Mouse (Mus musculus) activated CD4-positive, CD25-positive, alpha-beta regulatory T cell, adult 4 months (primary cell): ENCODE measurements around the gene Olfr969. TPM values are rescaled to one million over a fixed set of nuclear protein-coding genes. Genes with fewer than 3 reads are reported as not detected.
"Not testable (repeated sequence)": the region's sequence is repeated elsewhere in the genome, so short reads cannot be mapped to it uniquely, and the experiment has no call there.

Experiments used
- ATAC-seq: one replicate; pipeline ENCODE4 v1.8.0; 2017
- polyA plus RNA-seq, 2 experiments: library from polyadenylated mRNA; unstranded; fragments of 100-300 nt; shearing (Covaris generic); gene quantifications; one replicate each; pipeline ENCODE4 v1.2.1; 2017

Gene Olfr969
- polyA plus RNA-seq: not detected

DNA sequence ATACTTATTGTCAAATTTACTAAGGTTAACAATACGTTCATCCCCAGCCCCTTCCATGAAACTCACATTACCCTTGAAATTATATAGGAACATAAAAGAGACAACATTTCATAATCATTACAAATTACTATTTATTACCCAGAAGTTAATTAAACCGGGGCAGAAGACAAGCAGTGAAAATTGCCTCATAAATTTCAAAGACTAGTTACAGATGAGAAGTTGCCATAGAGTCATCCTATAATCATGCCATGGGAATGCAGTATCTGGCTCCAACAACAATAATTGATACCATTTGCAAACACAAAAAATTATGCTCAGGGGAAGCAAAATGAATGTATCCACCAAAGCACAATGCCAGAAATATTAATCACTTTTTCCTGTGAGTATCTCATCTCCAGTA, at the start of gene Olfr969:
TSS of gene Olfr969 (plus strand) at position 388 of the 400 bp plus-strand sequence.
- no peak for ATAC-seq

DNA sequence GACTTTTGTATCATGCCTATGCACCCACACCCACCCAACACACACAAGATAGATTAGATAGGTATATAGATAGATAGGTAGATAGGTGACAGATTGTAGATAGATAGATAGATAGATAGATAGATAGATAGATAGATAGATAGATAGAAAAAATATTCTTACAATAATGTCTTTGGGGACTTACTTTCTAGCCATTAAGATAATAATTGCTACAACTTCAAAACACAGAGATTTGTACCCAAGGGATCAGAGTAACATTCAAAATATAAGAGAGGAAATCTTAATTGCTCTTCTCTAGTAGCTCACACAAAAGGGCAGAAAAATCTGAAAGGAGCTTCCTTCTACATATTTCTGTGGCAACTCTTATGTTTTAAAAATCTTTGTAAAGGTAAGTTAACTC, 44.8 kb upstream of the Olfr969 start, which contains the start of gene Olfr967:
TSS of gene Olfr967 (plus strand) at position 301 of the 400 bp plus-strand sequence.
- no peak for ATAC-seq

DNA sequence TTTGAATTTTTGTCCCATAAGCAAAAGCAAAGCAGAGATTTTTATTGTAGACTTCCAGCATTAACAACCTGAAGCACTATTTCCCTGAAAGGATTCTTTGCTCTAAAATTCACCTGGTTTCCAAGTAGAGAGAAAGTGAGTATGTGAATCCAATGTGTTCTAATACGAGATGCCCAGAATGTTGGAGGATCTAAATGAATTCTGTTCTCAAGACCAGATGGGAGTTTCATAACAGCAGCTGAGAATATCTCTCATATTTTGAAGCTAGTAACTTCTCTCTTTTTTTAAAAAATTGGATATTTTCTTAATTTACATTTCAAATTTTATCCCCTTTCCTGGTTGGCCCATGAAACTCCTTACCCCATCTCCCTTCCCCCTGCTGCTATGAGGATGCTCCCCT, 44.3 kb upstream of the Olfr969 start:
- ATAC-seq: no peak

DNA sequence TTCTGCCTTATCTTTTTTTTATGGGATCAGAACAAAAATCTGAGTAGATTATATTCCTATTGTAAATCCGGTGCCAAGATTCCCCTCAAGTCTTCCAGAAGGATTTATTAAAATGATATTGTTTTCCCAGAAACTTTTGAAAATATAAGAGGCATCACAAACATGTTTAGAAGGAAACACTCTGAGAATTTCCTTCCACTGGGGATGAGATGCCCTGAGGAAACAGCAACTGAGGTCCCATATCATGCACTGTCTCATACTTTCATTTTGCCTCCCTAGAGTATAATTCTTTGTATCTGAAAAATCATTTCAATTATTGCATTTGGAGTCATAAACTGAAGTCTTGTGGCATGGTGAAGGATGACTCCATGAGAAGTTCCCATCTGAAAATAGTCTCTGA, 7.6 kb upstream of the Olfr969 start, which contains the start of gene Olfr968:
TSS of gene Olfr968 (minus strand) at position 101 of the 400 bp plus-strand sequence.
- no peak for ATAC-seq

DNA sequence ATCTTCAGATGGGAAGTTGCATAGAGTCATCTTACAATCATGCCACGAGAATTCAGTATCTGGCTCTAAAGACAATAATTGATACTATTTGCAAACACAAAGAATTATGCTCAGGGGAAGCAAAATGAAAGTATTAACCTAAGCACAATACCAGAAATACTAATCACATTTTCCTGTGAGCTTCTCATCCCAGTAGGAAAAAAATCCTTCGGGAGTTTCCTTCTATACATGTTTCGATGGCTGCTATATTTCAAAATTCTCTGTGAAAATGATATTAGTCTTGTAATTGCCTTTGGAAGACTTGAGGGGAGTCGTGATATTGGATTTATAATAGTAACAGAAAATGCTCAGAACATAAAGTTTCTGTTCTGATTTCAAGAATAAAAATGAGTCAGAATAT, 17.8 kb downstream of the Olfr969 start, which contains the start of gene Olfr970:
TSS of gene Olfr970 (plus strand) at position 301 of the 400 bp plus-strand sequence.
- ATAC-seq: no peak

DNA sequence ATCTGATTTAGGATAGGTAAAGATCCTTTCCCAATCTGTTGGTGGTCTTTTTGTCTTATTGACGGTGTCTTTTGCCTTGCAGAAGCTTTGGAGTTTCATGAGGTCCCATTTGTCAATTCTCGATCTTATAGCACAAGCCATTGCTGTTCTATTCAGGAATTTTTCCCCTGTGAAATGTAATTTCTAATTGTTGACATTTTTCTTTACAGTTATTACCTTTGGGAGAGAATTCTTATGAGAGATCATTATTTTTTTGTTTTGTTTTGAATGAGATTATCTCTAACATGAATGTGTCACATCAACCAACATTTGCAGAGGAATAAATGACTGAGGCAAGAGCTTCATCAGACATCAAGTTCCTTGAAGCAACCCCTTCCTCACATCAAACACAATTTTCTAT, 45.8 kb downstream of the Olfr969 start, which contains the start of gene Olfr971:
TSS of gene Olfr971 (plus strand) at position 301 of the 400 bp plus-strand sequence.
- not testable (repeated sequence) for ATAC-seq

Other genes starting within 250 kb of the Olfr969 start
- gene Olfr958, start 236.9 kb upstream of the Olfr969 start, polyA plus RNA-seq: not detected
- not detected for gene Olfr959, start 215.4 kb upstream of the Olfr969 start, polyA plus RNA-seq
- not detected for gene AW551984, start 186.5 kb upstream of the Olfr969 start, polyA plus RNA-seq
- gene Olfr148, start 180.3 kb upstream of the Olfr969 start, polyA plus RNA-seq: not detected
- gene Olfr960, start 169.6 kb upstream of the Olfr969 start, polyA plus RNA-seq: not detected
- gene Olfr961, start 145.9 kb upstream of the Olfr969 start, polyA plus RNA-seq: under 1 TPM in 1 of 2 experiments, not detected in 1; 0.18 TPM
- not detected for gene Olfr963, start 123.7 kb upstream of the Olfr969 start, polyA plus RNA-seq
- under 1 TPM in 1 of 2 experiments, not detected in 1; 0.44 TPM for gene Olfr149, start 83.8 kb upstream of the Olfr969 start, polyA plus RNA-seq
- gene Olfr965, start 79.6 kb upstream of the Olfr969 start, polyA plus RNA-seq: not detected
- not detected for gene Olfr150, start 60.0 kb upstream of the Olfr969 start, polyA plus RNA-seq
- gene Olfr967, start 44.7 kb upstream of the Olfr969 start, polyA plus RNA-seq: not detected
- not detected for gene Olfr968, start 7.7 kb upstream of the Olfr969 start, polyA plus RNA-seq
- not detected for gene Olfr970, start 17.9 kb downstream of the Olfr969 start, polyA plus RNA-seq
- not detected for gene Olfr971, start 45.9 kb downstream of the Olfr969 start, polyA plus RNA-seq
- gene Olfr972, start 75.5 kb downstream of the Olfr969 start, polyA plus RNA-seq: not detected
- not detected for gene Olfr229, start 116.4 kb downstream of the Olfr969 start, polyA plus RNA-seq
- under 1 TPM in 1 of 2 experiments, not detected in 1; 0.24 TPM for gene Olfr974, start 146.6 kb downstream of the Olfr969 start, polyA plus RNA-seq
- not detected for gene Olfr975, start 161.1 kb downstream of the Olfr969 start, polyA plus RNA-seq
- not detected for gene Olfr976, start 170.2 kb downstream of the Olfr969 start, polyA plus RNA-seq
- not detected for gene Olfr978, start 201.2 kb downstream of the Olfr969 start, polyA plus RNA-seq
- not detected for gene Olfr979, start 212.5 kb downstream of the Olfr969 start, polyA plus RNA-seq
- not detected for gene Olfr980, start 218.6 kb downstream of the Olfr969 start, polyA plus RNA-seq
- gene Olfr981, start 230.5 kb downstream of the Olfr969 start, polyA plus RNA-seq: not detected